Mouse (Mus musculus) neural tube, embryonic 11.5 days (tissue): Measurements from ENCODE around the gene Arhgap22. TPM values are rescaled to one million over a fixed set of nuclear protein-coding genes. Genes with fewer than 3 reads are reported as not detected.

Experiments
- ATAC-seq: fragments of 200-750 bp; cut with Nextera tagmentation; 2 replicates; pipeline ENCODE4 v1.8.0; 2017; ENCODE audit warnings: moderate number of reproducible peaks, mild to moderate bottlenecking, moderate TSS enrichment, moderate library complexity; ENCODE audit not compliant: insufficient read depth, low FRiP score, low TSS enrichment
- DNase-seq: peaks from one replicate; pipeline ENCODE4 v3.0.0-alpha.2; 2015; ENCODE audit warnings: low spot score
- H3K27ac ChIP-seq: fragments of 300-500 bp; sonication (generic); 2 replicates; pipeline ENCODE4 v1.5.1; 2014; ENCODE audit warnings: low read depth, mild to moderate bottlenecking, low read length
- H3K27me3 ChIP-seq: fragments of 300-500 bp; sonication (generic); 2 replicates; pipeline ENCODE4 v1.6.1; 2014; ENCODE audit warnings: mild to moderate bottlenecking, low read length, mixed read lengths; ENCODE audit not compliant: control insufficient read depth, insufficient read depth
- H3K36me3 ChIP-seq: fragments of 300-500 bp; sonication (generic); 2 replicates; pipeline ENCODE4 v1.6.1; 2014; ENCODE audit warnings: mild to moderate bottlenecking, low read length, moderate library complexity, mixed read lengths; ENCODE audit not compliant: control insufficient read depth, insufficient read depth
- H3K4me1 ChIP-seq: fragments of 300-500 bp; sonication (generic); 2 replicates; pipeline ENCODE4 v1.6.1; 2014; ENCODE audit warnings: low read length, mixed read lengths; ENCODE audit not compliant: control insufficient read depth, insufficient read depth
- H3K4me2 ChIP-seq: fragments of 300-500 bp; sonication (generic); 2 replicates; pipeline ENCODE4 v1.6.1; 2014; ENCODE audit warnings: low read depth, mild to moderate bottlenecking, moderate library complexity
- H3K4me3 ChIP-seq: fragments of 300-500 bp; sonication (generic); 2 replicates; pipeline ENCODE4 v1.5.1; 2014; ENCODE audit warnings: low read depth, low read length
- H3K9ac ChIP-seq: fragments of 300-500 bp; sonication (generic); 2 replicates; pipeline ENCODE4 v1.6.1; 2014; ENCODE audit warnings: mild to moderate bottlenecking, low read length
- H3K9me3 ChIP-seq: fragments of 300-500 bp; sonication (generic); 2 replicates; pipeline ENCODE4 v1.6.1; 2016; ENCODE audit warnings: low read length; ENCODE audit not compliant: control insufficient read depth
- WGBS: fragments of 180-500 bp; shearing (Covaris S2); extraction: QIAGEN DNeasy Blood & Tissue Kit; methylation state at CpG from one replicate; pipeline ENCODE4 v1.1.7; 2014; 5-methylcytosine and 5-hydroxymethylcytosine counted together
- polyA plus RNA-seq: library from polyadenylated mRNA; unstranded; fragments of >200 nt; fragmentation: Nextera tagmentation; extraction: Ambion mirVana; gene quantifications from 2 replicates; pipeline ENCODE4 v1.2.1, GENCODE M21; 2014

Gene Arhgap22
- polyA plus RNA-seq, 1 experiment from 2014 or later = 4.6 TPM

GRCm38 (mm10) chr14:33208331-33208730, 5.5 kb upstream of the Arhgap22 start:
- Histone ChIP-seq H3K27me3 (no peaks in the 10 kb centered on the region), H3K36me3 (no peaks in the 10 kb centered on the region), H3K27ac (no peak overlapping the region), H3K4me2 (no peak overlapping the region), H3K4me1 (no peaks in the 10 kb centered on the region), H3K9me3 (no peaks in the 10 kb centered on the region), H3K9ac (no peak overlapping the region), H3K4me3 (no peak overlapping the region)
- 45% methylated on average over 5 of the region's 5 CpGs for WGBS
- DNase-seq (no peak), ATAC-seq (no peak)

GRCm38 (mm10) chr14:33210806-33211205, 3.0 kb upstream of the Arhgap22 start:
- no peak for ATAC-seq
- Histone ChIP-seq H3K4me2 (no peak overlapping the region), H3K9me3 (no peaks in the 10 kb centered on the region), H3K27me3 (0 out of 2 replicates have a peak, but pooled peaks cover 4% of the 10 kb centered on the region), H3K27ac (no peak overlapping the region), H3K9ac (no peak overlapping the region), H3K36me3 (no peaks in the 10 kb centered on the region), H3K4me1 (0 out of 2 replicates have a peak, but pooled peaks cover 2% of the 10 kb centered on the region), H3K4me3 (no peak overlapping the region)
- no peak for DNase-seq
- 85% methylated on average over 8 of the region's 8 CpGs for WGBS

GRCm38 (mm10) chr14:33212271-33212957, 1.4 kb upstream of the Arhgap22 start:
- Histone ChIP-seq H3K36me3 (no peaks in the 10 kb centered on the region), H3K4me1 (0 out of 2 replicates have a peak, but pooled peaks cover 2% of the 10 kb centered on the region), H3K27me3 (0 out of 2 replicates have a peak, but pooled peaks cover 4% of the 10 kb centered on the region), H3K4me2 (no peak overlapping the region), H3K9me3 (no peaks in the 10 kb centered on the region), H3K4me3 (no peak overlapping the region), H3K27ac (no peak overlapping the region), H3K9ac (no peak overlapping the region)
- WGBS = 54% methylated on average over 5 of the region's 5 CpGs
- ATAC-seq = no peak
- no peak for DNase-seq

GRCm38 (mm10) chr14:33212958-33213309, 892 bp upstream of the Arhgap22 start:
- H3K27ac ChIP-seq = no peak overlapping the region
- H3K4me1 ChIP-seq = 0 out of 2 replicates have a peak, but pooled peaks cover 2% of the 10 kb centered on the region
- 0 out of 2 replicates have a peak, but pooled peaks cover 4% of the 10 kb centered on the region for H3K27me3 ChIP-seq
- H3K9me3 ChIP-seq = no peaks in the 10 kb centered on the region
- ATAC-seq (no peak), DNase-seq (no peak)
- 88% methylated on average over 12 of the region's 12 CpGs for WGBS
- no peak overlapping the region for H3K9ac ChIP-seq
- no peaks in the 10 kb centered on the region for H3K36me3 ChIP-seq
- H3K4me2 ChIP-seq = no peak overlapping the region
- no peak overlapping the region for H3K4me3 ChIP-seq

- ATAC-seq (no peak), DNase-seq (no peak)
- no peak overlapping the region for H3K4me3 ChIP-seq
- no peak overlapping the region for H3K4me2 ChIP-seq
- WGBS = 26% methylated on average over 4 of the region's 4 CpGs
- H3K27me3 ChIP-seq = 0 out of 2 replicates have a peak, but pooled peaks cover 4% of the 10 kb centered on the region
- H3K36me3 ChIP-seq = no peaks in the 10 kb centered on the region
- no peaks in the 10 kb centered on the region for H3K9me3 ChIP-seq
- 0 out of 2 replicates have a peak, but pooled peaks cover 2% of the 10 kb centered on the region for H3K4me1 ChIP-seq
- H3K27ac ChIP-seq = no peak overlapping the region
- no peak overlapping the region for H3K9ac ChIP-seq
Measured at GRCm38 (mm10) chr14:33214767-33215128, 922 bp downstream of the Arhgap22 start.

- Histone ChIP-seq H3K4me1 (0 out of 2 replicates have a peak, but pooled peaks cover 2% of the 10 kb centered on the region), H3K27me3 (0 out of 2 replicates have a peak, but pooled peaks cover 4% of the 10 kb centered on the region), H3K36me3 (no peaks in the 10 kb centered on the region), H3K27ac (no peak overlapping the region), H3K4me3 (no peak overlapping the region), H3K9ac (no peak overlapping the region), H3K9me3 (no peaks in the 10 kb centered on the region), H3K4me2 (no peak overlapping the region)
- DNase-seq (no peak), ATAC-seq (no peak)
- WGBS = 83% methylated on average over 1 of the region's 1 CpGs
Measured at GRCm38 (mm10) chr14:33215163-33215562, 1.3 kb downstream of the Arhgap22 start.

GRCm38 (mm10) chr14:33216343-33217208, 2.8 kb downstream of the Arhgap22 start:
- DNase-seq (no peak), ATAC-seq (no peak)
- Histone ChIP-seq H3K9me3 (no peaks in the 10 kb centered on the region), H3K9ac (no peak overlapping the region), H3K4me2 (no peak overlapping the region), H3K27me3 (0 out of 2 replicates have a peak, but pooled peaks cover 4% of the 10 kb centered on the region), H3K4me3 (no peak overlapping the region), H3K4me1 (0 out of 2 replicates have a peak, but pooled peaks cover 2% of the 10 kb centered on the region), H3K36me3 (no peaks in the 10 kb centered on the region), H3K27ac (no peak overlapping the region)
- 87% methylated on average over 19 of the region's 19 CpGs for WGBS

- Histone ChIP-seq H3K4me1 (no peaks in the 10 kb centered on the region), H3K36me3 (no peaks in the 10 kb centered on the region), H3K27me3 (no peaks in the 10 kb centered on the region), H3K4me2 (no peak overlapping the region), H3K9ac (no peak overlapping the region), H3K9me3 (no peaks in the 10 kb centered on the region), H3K27ac (no peak overlapping the region), H3K4me3 (no peak overlapping the region)
- DNase-seq (no peak), ATAC-seq (no peak)
- WGBS = 93% methylated on average over 4 of the region's 4 CpGs
Measured at GRCm38 (mm10) chr14:33225235-33225634, 11.4 kb downstream of the Arhgap22 start.
